Mouse (Mus musculus) midbrain, postnatal 0 days (tissue): ENCODE measurements at regions not wholly inside any gene's neighbourhood (a gene's known extent, or its start where the extent isn't known, plus 50 kb on each side); places are given as distances from the start of the nearest gene placed in this dataset.

Experiments used
- ATAC-seq: fragments of 200-750 bp; cut with Nextera tagmentation; 2 replicates; pipeline ENCODE4 v1.8.0; 2017; ENCODE audit warnings: moderate number of reproducible peaks, mild to moderate bottlenecking, moderate TSS enrichment, moderate library complexity; ENCODE audit not compliant: low FRiP score
- DNase-seq: peaks from one replicate; pipeline ENCODE4 v3.0.0-alpha.2; 2015; ENCODE audit warnings: low spot score
- H3K27ac ChIP-seq: fragments of 300-500 bp; sonication (generic); 2 replicates; pipeline ENCODE4 v1.5.1; 2014; ENCODE audit warnings: low read depth, mild to moderate bottlenecking, low read length, mixed read lengths
- H3K27me3 ChIP-seq: fragments of 300-500 bp; sonication (generic); 2 replicates; pipeline ENCODE4 v1.6.1; 2014; ENCODE audit warnings: low read length, control low read depth, mixed read lengths; ENCODE audit not compliant: insufficient read depth
- H3K36me3 ChIP-seq: fragments of 300-500 bp; sonication (generic); 2 replicates; pipeline ENCODE4 v1.6.1; 2014; ENCODE audit warnings: low read length, control low read depth, mixed read lengths; ENCODE audit not compliant: insufficient read depth
- H3K4me1 ChIP-seq: fragments of 300-500 bp; sonication (generic); 2 replicates; pipeline ENCODE4 v1.6.1; 2014; ENCODE audit warnings: mild to moderate bottlenecking, control low read depth, antibody characterized with exemption, low read length, mixed read lengths; ENCODE audit not compliant: insufficient read depth
- H3K4me2 ChIP-seq: fragments of 300-500 bp; sonication (generic); 2 replicates; pipeline ENCODE4 v1.6.1; 2014; ENCODE audit warnings: low read depth, mild to moderate bottlenecking, low read length, mixed read lengths; ENCODE audit not compliant: poor library complexity, severe bottlenecking
- H3K4me3 ChIP-seq: fragments of 300-500 bp; sonication (generic); 2 replicates; pipeline ENCODE4 v1.5.1; 2014; ENCODE audit warnings: low read depth, mild to moderate bottlenecking, low read length, moderate library complexity
- H3K9ac ChIP-seq: fragments of 300-500 bp; sonication (generic); replicated peaks from 2 replicates; pipeline ENCODE4 v1.6.1; 2014; ENCODE audit warnings: mild to moderate bottlenecking, low read length, moderate library complexity, mixed read lengths; ENCODE audit not compliant: poor library complexity, severe bottlenecking
- H3K9me3 ChIP-seq: fragments of 300-500 bp; sonication (generic); 2 replicates; pipeline ENCODE4 v1.6.1; 2016; ENCODE audit warnings: low read length, control low read depth
- CTCF ChIP-seq: IDR thresholded peaks from 2 replicates; pipeline ENCODE4 v1.5.1; 2016; ENCODE audit warnings: antibody characterized with exemption, mild to moderate bottlenecking
- WGBS: fragments of 180-500 bp; shearing (Covaris S2); extraction: QIAGEN DNeasy Blood & Tissue Kit; methylation state at CpG from one replicate; pipeline ENCODE4 v1.1.7; 2014; 5-methylcytosine and 5-hydroxymethylcytosine counted together

DNA sequence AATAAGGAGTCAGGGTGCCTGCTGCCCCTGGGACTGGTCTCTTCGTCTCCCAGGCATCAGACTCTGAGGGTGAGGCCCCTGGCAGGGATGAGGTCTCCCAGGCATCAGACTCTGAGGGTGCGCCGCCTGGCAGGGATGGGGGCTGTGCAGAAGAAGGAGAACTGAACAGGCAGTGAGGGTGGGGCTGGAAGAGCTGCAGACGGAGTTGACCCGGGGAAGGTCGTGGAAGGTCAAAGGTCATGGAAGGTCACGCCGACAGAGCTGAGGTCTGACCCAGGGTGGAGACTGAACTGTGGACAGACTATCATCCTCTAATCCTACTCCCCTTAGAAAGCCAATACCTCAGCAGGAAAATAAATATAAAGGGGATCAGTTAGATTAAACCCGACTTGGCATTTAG is 50.6 kb upstream of the Grik3 start:
- no peak overlapping the region for H3K27ac ChIP-seq
- no peaks in the 10 kb centered on the region for H3K36me3 ChIP-seq
- no peak overlapping the region for H3K4me3 ChIP-seq
- no peak overlapping the region for H3K9ac ChIP-seq
- no peaks in the 10 kb centered on the region for H3K9me3 ChIP-seq
- DNase-seq (no peak), ATAC-seq (no peak)
- no peaks in the 10 kb centered on the region for H3K27me3 ChIP-seq
- no peaks in the 10 kb centered on the region for H3K4me1 ChIP-seq
- no peak overlapping the region for H3K4me2 ChIP-seq
- 17% methylated on average over 9 of the region's 9 CpGs for WGBS
- TF ChIP-seq CTCF = no peak

DNA sequence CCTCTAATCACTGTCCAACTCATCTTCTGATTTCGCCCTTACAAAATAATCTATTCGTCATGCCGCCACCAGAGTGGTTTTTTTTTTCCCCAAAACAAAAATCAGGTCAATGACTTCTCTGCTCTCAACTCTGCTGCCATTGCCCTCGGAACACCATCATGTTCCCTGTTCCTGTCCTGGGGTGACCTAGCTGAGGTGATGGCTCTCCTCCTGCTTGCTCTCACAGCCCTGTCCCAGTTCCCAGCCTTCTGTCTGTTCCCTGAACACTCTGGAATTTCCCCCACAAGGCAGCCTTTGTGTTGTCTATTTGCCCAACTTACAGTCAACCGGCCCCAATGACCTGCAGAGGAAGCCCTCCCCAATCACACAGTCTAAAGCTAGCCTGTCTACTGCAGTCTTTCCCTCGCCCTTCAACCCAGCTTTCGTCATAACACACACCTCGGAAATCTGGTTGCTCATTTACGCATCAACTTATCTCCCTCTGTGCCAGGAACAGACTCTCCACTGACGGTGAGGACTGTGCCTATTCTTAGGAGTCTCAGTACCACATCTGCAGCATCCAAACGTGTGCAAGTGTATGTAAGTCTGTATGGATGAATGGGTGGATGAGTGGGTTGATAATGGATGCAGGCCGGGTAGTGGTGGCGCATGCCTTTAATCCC is 53.2 kb upstream of the Grik3 start:
- ATAC-seq (no peak), DNase-seq (no peak)
- WGBS = 82% methylated on average over 13 of the region's 13 CpGs
- Histone ChIP-seq H3K4me2 (no peak overlapping the region), H3K4me3 (no peak overlapping the region), H3K27me3 (no peaks in the 10 kb centered on the region), H3K36me3 (no peaks in the 10 kb centered on the region), H3K4me1 (no peaks in the 10 kb centered on the region), H3K27ac (no peak overlapping the region), H3K9me3 (no peaks in the 10 kb centered on the region), H3K9ac (no peak overlapping the region)
- TF ChIP-seq CTCF = no peak

DNA sequence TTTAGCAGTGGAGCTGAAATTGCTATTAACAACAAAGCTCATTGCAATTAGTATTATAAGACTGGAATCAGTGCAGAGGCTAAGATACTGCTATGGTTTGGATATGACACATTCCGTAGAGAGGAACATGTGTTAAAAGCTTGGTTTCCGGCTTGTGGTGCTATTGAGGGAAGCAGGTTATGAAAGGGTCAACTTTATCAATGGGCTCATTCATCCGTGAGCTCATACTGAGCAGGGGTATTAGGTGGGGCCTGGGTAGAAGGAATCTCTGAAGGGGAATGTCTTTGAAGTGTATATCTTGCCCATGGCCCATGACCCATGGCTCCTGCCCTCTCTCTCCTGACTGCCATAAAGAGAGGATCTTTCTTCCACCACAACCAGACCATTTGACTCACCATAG is 57.0 kb upstream of the Grik3 start:
- WGBS = 43% methylated on average over 3 of the region's 3 CpGs
- H3K9me3 ChIP-seq = no peaks in the 10 kb centered on the region
- no peak for ATAC-seq

DNA sequence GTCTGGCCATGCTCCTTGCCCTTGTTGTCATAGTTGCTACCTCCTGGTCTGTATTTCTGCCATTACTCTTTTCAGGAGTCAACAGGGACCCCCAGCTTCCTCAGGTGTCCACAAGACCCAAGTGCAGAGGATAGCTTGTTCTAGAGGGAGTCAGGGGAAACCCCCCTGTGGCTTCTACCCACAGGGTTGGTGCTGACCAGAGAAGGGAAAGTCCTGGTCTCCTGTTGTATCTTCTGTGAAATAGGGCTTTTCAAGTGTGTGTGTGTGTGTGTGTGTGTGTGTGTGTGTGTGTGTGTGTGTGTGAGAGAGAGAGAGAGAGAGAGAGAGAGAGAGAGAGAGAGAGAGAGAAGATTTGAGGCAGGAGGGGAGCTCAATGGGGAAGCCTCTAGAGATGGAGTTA is 58.9 kb upstream of the Grik3 start:
- ATAC-seq = no peak
- TF ChIP-seq CTCF = no peak
- Histone ChIP-seq H3K27ac (no peak overlapping the region), H3K4me2 (no peak overlapping the region), H3K27me3 (no peaks in the 10 kb centered on the region), H3K36me3 (no peaks in the 10 kb centered on the region), H3K9me3 (no peaks in the 10 kb centered on the region), H3K4me1 (no peaks in the 10 kb centered on the region), H3K4me3 (no peak overlapping the region), H3K9ac (no peak overlapping the region)
- DNase-seq = no peak

More for the DNA sequence above, 57.0 kb upstream of the Grik3 start:
- TF ChIP-seq CTCF = no peak
- H3K36me3 ChIP-seq = no peaks in the 10 kb centered on the region
- H3K9ac ChIP-seq = no peak overlapping the region
- no peaks in the 10 kb centered on the region for H3K4me1 ChIP-seq
- H3K4me3 ChIP-seq = no peak overlapping the region
- DNase-seq = no peak
- H3K27ac ChIP-seq = no peak overlapping the region
- no peaks in the 10 kb centered on the region for H3K27me3 ChIP-seq
- no peak overlapping the region for H3K4me2 ChIP-seq

DNA sequence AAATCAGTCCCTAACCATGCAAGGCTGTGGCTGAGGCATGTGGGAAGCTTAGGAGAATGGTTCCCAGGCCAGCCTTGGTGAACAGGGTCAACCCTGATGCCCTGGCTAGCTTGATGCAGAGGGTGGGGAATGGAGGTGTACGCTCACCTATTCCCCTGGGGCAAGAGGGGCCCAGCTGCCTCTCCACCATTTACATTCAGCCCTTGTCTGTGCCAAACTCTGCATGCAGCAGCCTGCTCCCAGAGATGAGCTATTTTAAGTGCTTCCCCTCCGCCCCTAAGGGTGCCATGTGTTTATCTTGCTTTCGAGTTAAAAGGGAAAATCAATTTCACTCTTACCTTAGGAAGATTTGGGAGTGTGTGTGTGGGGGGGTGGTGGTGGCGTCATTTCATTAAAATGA is 59.7 kb upstream of the Grik3 start:
- ATAC-seq (no peak), DNase-seq (no peak)
- Histone ChIP-seq H3K4me2 (no peak overlapping the region), H3K9ac (no peak overlapping the region), H3K27me3 (no peaks in the 10 kb centered on the region), H3K4me1 (no peaks in the 10 kb centered on the region), H3K27ac (no peak overlapping the region), H3K4me3 (no peak overlapping the region), H3K36me3 (no peaks in the 10 kb centered on the region), H3K9me3 (no peaks in the 10 kb centered on the region)
- WGBS = 51% methylated on average over 4 of the region's 4 CpGs
- no peak for TF ChIP-seq CTCF

DNA sequence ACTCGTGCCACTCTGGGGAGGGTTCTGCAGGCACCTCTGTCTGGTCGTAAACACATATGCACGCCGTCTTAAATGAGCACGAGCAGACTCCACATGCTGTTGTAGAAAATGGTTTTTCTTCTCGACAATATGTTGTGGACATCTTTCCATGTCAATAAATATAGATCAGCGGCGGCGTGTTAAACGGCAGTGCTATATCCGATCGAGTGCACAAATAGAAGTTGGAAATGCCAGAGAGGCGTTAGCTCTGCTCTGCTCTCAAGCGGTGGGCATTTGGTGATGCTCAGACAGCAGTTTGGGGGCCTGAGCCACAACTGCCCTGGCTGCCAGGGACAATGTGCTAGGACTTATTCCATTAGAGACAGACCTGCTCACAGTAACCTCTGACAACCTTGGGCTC is 61.8 kb upstream of the Grik3 start:
- no peak overlapping the region for H3K27ac ChIP-seq
- 87% methylated on average over 14 of the region's 14 CpGs for WGBS
- TF ChIP-seq CTCF = no peak
- no peaks in the 10 kb centered on the region for H3K36me3 ChIP-seq
- DNase-seq (no peak), ATAC-seq (no peak)
- H3K4me1 ChIP-seq = no peaks in the 10 kb centered on the region
- no peaks in the 10 kb centered on the region for H3K27me3 ChIP-seq
- no peak overlapping the region for H3K4me3 ChIP-seq
- no peaks in the 10 kb centered on the region for H3K9me3 ChIP-seq
- no peak overlapping the region for H3K9ac ChIP-seq
- H3K4me2 ChIP-seq = no peak overlapping the region
